Mouse (Mus musculus): ENCODE measurements around the gene Reps1. TPM values are rescaled to one million over a fixed set of nuclear protein-coding genes. Genes with fewer than 3 reads are reported as not detected.
A peak's percentile ranks its signal among the peaks of the same experiment; 100 is the strongest.
"Not testable (repeated sequence)": the region's sequence is repeated elsewhere in the genome, so short reads cannot be mapped to it uniquely, and the experiment has no call there.

The Reps1 gene
- total RNA-seq, 2 experiments from 2014 or later: 65.3 to 73.0 TPM

GRCm38 (mm10) chr10:18107471-18107870, 51.8 kb downstream of the Reps1 start:
- DNase-seq (ENCODE audit: extremely low spot score in 1 of 2, low spot score in 2 of 2): no peak
- peak; percentile 49 for TF ChIP-seq CTCF (IDR thresholded peaks at IDR 0.05)
- no peak overlapping the region for H3K4me3 ChIP-seq
- H3K27ac ChIP-seq: no peak overlapping the region
- intact Hi-C loops (cut with DNase I): no loop called here

- Histone ChIP-seq H3K4me3 (no peak overlapping the region), H3K27ac (no peak overlapping the region)
- no peak for TF ChIP-seq CTCF (IDR thresholded peaks at IDR 0.05)
- intact Hi-C loops (cut with DNase I): no loop called here
- DNase-seq (ENCODE audit: extremely low spot score in 1 of 2, low spot score in 2 of 2): no peak
Measured at GRCm38 (mm10) chr10:18110940-18111339, 55.3 kb downstream of the Reps1 start.

GRCm38 (mm10) chr10:18113473-18114093, 57.9 kb downstream of the Reps1 start:
- H3K27ac ChIP-seq: no peak overlapping the region
- intact Hi-C loops (cut with DNase I): no loop called here
- no peak for TF ChIP-seq CTCF (IDR thresholded peaks at IDR 0.05)

GRCm38 (mm10) chr10:18118336-18118735, 62.7 kb downstream of the Reps1 start:
- no peak overlapping the region for H3K27ac ChIP-seq
- TF ChIP-seq CTCF (IDR thresholded peaks at IDR 0.05): no peak
- intact Hi-C loops (cut with DNase I): loop anchor here (5.0 kb wide), 1 partner anchor 79 kb away; no protein-coding TSS in a partner anchor

More at GRCm38 (mm10) chr10:18113473-18114093, 57.9 kb downstream of the Reps1 start:
- no peak for DNase-seq (ENCODE audit: extremely low spot score in 1 of 2, low spot score in 2 of 2)
- H3K4me3 ChIP-seq: no peak overlapping the region

GRCm38 (mm10) chr10:18130276-18130675, 74.6 kb downstream of the Reps1 start:
- Histone ChIP-seq H3K4me3 (no peak overlapping the region), H3K27ac (no peak overlapping the region)
- no peak for TF ChIP-seq CTCF (IDR thresholded peaks at IDR 0.05)
- DNase-seq (ENCODE audit: extremely low spot score in 1 of 2, low spot score in 2 of 2): no peak
- intact Hi-C loops (cut with DNase I): no loop called here

More at GRCm38 (mm10) chr10:18118336-18118735, 62.7 kb downstream of the Reps1 start:
- no peak for DNase-seq (ENCODE audit: extremely low spot score in 1 of 2, low spot score in 2 of 2)
- H3K4me3 ChIP-seq: no peak overlapping the region

- Histone ChIP-seq H3K27ac (no peak overlapping the region), H3K4me3 (no peak overlapping the region)
- no peak for TF ChIP-seq CTCF (IDR thresholded peaks at IDR 0.05)
- intact Hi-C loops (cut with DNase I): no loop called here
- no peak for DNase-seq (ENCODE audit: extremely low spot score in 1 of 2, low spot score in 2 of 2)
Measured at GRCm38 (mm10) chr10:18131666-18132650, 76.3 kb downstream of the Reps1 start.

GRCm38 (mm10) chr10:18138853-18139503, 83.3 kb downstream of the Reps1 start:
- intact Hi-C loops (cut with DNase I); H3K4me3 ChIP-seq; DNase-seq (ENCODE audit: extremely low spot score in 1 of 2, low spot score in 2 of 2); H3K27ac ChIP-seq: not testable (repeated sequence)

- DNase-seq (ENCODE audit: extremely low spot score in 1 of 2, low spot score in 2 of 2): no peak
- no peak for TF ChIP-seq CTCF (IDR thresholded peaks at IDR 0.05)
- H3K4me3 ChIP-seq: no peak overlapping the region
- intact Hi-C loops (cut with DNase I): no loop called here
- no peak overlapping the region for H3K27ac ChIP-seq
Measured at GRCm38 (mm10) chr10:18139615-18140014, 84.0 kb downstream of the Reps1 start.

GRCm38 (mm10) chr10:18141389-18141788, 85.7 kb downstream of the Reps1 start:
- intact Hi-C loops (cut with DNase I): no loop called here
- no peak overlapping the region for H3K4me3 ChIP-seq
- H3K27ac ChIP-seq: no peak overlapping the region
- TF ChIP-seq CTCF (IDR thresholded peaks at IDR 0.05): no peak
- DNase-seq (ENCODE audit: extremely low spot score in 1 of 2, low spot score in 2 of 2): no peak

GRCm38 (mm10) chr10:18142231-18142630, 86.6 kb downstream of the Reps1 start:
- no peak overlapping the region for H3K27ac ChIP-seq
- DNase-seq (ENCODE audit: extremely low spot score in 1 of 2, low spot score in 2 of 2): no peak
- TF ChIP-seq CTCF (IDR thresholded peaks at IDR 0.05): no peak
- intact Hi-C loops (cut with DNase I): no loop called here
- H3K4me3 ChIP-seq: no peak overlapping the region

- intact Hi-C loops (cut with DNase I): no loop called here
- Histone ChIP-seq H3K4me3 (no peak overlapping the region), H3K27ac (no peak overlapping the region)
- no peak for DNase-seq (ENCODE audit: extremely low spot score in 1 of 2, low spot score in 2 of 2)
- TF ChIP-seq CTCF (IDR thresholded peaks at IDR 0.05): no peak
Measured at GRCm38 (mm10) chr10:18147224-18147623, 91.6 kb downstream of the Reps1 start.
